Mouse (Mus musculus) liver, embryonic 11.5 days (tissue): Measurements from ENCODE around the gene Pgrmc1. TPM values are rescaled to one million over a fixed set of nuclear protein-coding genes. Genes with fewer than 3 reads are reported as not detected.

Experiments
- ATAC-seq: fragments of 200-750 bp; cut with Nextera tagmentation; replicated peaks from 2 replicates; pipeline ENCODE4 v1.8.0; 2017; ENCODE audit warnings: moderate number of reproducible peaks, mild to moderate bottlenecking, moderate TSS enrichment, moderate library complexity; ENCODE audit not compliant: low FRiP score
- DNase-seq: peaks from one replicate; pipeline ENCODE4 v3.0.0-alpha.2; 2017; ENCODE audit warnings: low spot score
- H3K27ac ChIP-seq: fragments of 300-500 bp; sonication (generic); 2 replicates; pipeline ENCODE4 v1.5.1; 2014; ENCODE audit warnings: mild to moderate bottlenecking, low read depth, low read length, control low read depth
- H3K27me3 ChIP-seq: fragments of 300-500 bp; sonication (generic); replicated peaks from 2 replicates; pipeline ENCODE4 v1.6.1; 2014; ENCODE audit warnings: low read length, mixed read lengths; ENCODE audit not compliant: control insufficient read depth, insufficient read depth
- H3K36me3 ChIP-seq: fragments of 300-500 bp; sonication (generic); 2 replicates; pipeline ENCODE4 v1.6.1; 2014; ENCODE audit warnings: mild to moderate bottlenecking, low read length, moderate library complexity, mixed read lengths; ENCODE audit not compliant: control insufficient read depth, insufficient read depth
- H3K4me1 ChIP-seq: fragments of 300-500 bp; sonication (generic); replicated peaks from 2 replicates; pipeline ENCODE4 v1.6.1; 2014; ENCODE audit warnings: low read length, mixed read lengths; ENCODE audit not compliant: control insufficient read depth, insufficient read depth
- H3K4me2 ChIP-seq: fragments of 300-500 bp; sonication (generic); 2 replicates; pipeline ENCODE4 v1.6.1; 2014; ENCODE audit warnings: mild to moderate bottlenecking, control low read depth, moderate library complexity
- H3K4me3 ChIP-seq: fragments of 300-500 bp; sonication (generic); 2 replicates; pipeline ENCODE4 v1.5.1; 2014; ENCODE audit warnings: low read depth, low read length, control low read depth
- H3K9ac ChIP-seq: fragments of 300-500 bp; sonication (generic); 2 replicates; pipeline ENCODE4 v1.6.1; 2014; ENCODE audit warnings: low read depth, low read length, control low read depth
- H3K9me3 ChIP-seq: fragments of 300-500 bp; sonication (generic); 2 replicates; pipeline ENCODE4 v1.6.1; 2016; ENCODE audit warnings: low read length, inconsistent platforms, mixed read lengths; ENCODE audit not compliant: control insufficient read depth
- WGBS: fragments of 180-500 bp; shearing (Covaris S2); extraction: QIAGEN DNeasy Blood & Tissue Kit; methylation state at CpG from one replicate; pipeline ENCODE4 v1.1.7; 2014; 5-methylcytosine and 5-hydroxymethylcytosine counted together
- polyA plus RNA-seq: library from polyadenylated mRNA; unstranded; fragments of >200 nt; fragmentation: Nextera tagmentation; extraction: Ambion mirVana; gene quantifications from 2 replicates; pipeline ENCODE4 v1.2.1, GENCODE M21; 2014

Gene Pgrmc1
- polyA plus RNA-seq, 1 experiment from 2014 or later = 150 TPM

DNA sequence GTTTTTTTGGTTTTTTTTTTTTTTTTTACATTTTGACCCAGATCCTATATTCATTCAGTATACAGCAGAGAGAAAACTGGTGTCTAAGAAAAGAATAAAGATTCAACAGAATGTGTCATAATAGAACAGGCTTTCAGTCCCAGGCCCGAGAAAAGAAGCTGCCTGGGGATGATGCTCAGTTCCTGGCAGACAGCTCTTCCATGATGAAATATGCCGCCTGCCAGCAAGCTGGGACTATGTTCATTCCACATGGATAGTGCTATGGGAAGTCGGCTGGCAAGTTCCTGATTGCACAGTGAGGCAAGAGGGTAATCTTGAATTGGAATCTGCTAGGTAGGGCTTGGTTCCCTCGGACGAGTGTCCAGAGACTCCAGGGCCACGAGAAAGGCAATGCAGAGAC is 42.0 kb downstream of the Pgrmc1 start:
- WGBS = 81% methylated on average over 6 of the region's 6 CpGs
- no peak overlapping the region for H3K9ac ChIP-seq
- no peaks in the 10 kb centered on the region for H3K36me3 ChIP-seq
- ATAC-seq (no peak), DNase-seq (no peak)
- H3K27ac ChIP-seq = no peak overlapping the region
- H3K9me3 ChIP-seq = no peaks in the 10 kb centered on the region
- no peaks in the 10 kb centered on the region for H3K4me1 ChIP-seq
- H3K27me3 ChIP-seq = no peaks in the 10 kb centered on the region
- H3K4me2 ChIP-seq = no peak overlapping the region
- no peak overlapping the region for H3K4me3 ChIP-seq

DNA sequence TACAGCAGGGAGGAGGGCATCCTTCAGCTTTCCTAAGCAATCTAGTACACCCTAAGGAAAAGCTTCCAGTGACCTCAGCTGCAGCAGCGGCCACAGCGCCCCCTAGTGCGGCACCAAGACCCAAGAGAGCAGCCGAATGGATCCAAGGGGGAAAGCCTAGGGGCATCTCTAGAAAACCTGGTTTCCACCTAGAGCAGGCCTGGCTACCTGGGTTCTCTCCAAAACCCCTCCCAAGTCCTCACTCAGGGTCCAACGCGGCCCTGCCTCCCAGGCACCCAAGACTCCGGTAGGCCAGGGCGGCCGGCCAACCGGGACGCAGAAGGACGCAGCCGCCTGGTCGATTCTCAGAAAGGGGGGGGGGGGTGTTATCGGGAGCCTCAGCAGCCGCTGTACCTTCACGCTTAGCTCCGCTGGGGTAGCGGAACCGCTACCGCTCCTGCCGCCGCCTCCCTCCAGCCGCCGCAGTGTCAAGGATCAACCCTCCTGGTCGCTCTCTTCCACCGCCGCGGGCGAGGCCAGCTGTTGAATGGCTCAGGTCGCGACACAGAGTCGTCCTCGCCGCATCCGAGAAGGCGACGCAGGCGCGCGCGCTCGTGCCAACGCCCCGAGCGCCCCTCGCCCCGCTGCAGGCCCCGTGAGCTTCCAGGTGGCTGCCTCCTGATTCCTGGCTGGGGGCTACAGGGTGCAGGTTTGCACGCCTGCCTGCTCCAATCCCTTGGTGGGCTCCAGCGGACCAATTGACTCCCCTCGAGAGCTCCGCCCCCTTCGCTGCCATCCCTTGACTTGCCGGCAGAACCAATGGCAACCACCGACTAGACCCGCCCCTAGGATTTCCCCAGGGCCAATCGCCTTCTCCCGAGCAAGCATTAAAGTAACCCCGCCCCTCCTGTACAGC is 46.9 kb downstream of the Pgrmc1 start, which contains the start of gene Akap17b:
Gene Akap17b (minus strand): TSS at position 739 of the 895 bp plus-strand sequence.
- H3K27ac ChIP-seq = no peak within 1 kb of the TSS
- no peaks in the 10 kb centered on the region for H3K9me3 ChIP-seq
- peak within 1 kb of the TSS; percentile 57 for H3K9ac ChIP-seq
- no peaks in the 10 kb centered on the region for H3K4me1 ChIP-seq
- WGBS = 17% methylated on average over 53 of the region's 60 CpGs
- H3K36me3 ChIP-seq = no peaks in the 10 kb centered on the region
- ATAC-seq (peak; percentile 97), DNase-seq (peak; percentile 70)
- H3K27me3 ChIP-seq = no peaks in the 10 kb centered on the region
- peak within 1 kb of the TSS; percentile 68 for H3K4me3 ChIP-seq
- peak within 1 kb of the TSS; percentile 60 for H3K4me2 ChIP-seq

Other genes starting within 250 kb of the Pgrmc1 start
- gene Gm6268, start 196.9 kb upstream of the Pgrmc1 start, polyA plus RNA-seq = not detected in 2 replicates
- not detected in 2 replicates for gene Gm14569, start 106.4 kb upstream of the Pgrmc1 start, polyA plus RNA-seq
- gene Akap17b, start 47.2 kb downstream of the Pgrmc1 start, polyA plus RNA-seq = 1.5 and 1.6 TPM in 2 replicates
- gene Slc25a43, start 145.5 kb downstream of the Pgrmc1 start, polyA plus RNA-seq = 1.7 and 2.0 TPM in 2 replicates
- 942 and 1,011 TPM in 2 replicates for gene Slc25a5, start 197.4 kb downstream of the Pgrmc1 start, polyA plus RNA-seq